Mouse (Mus musculus) telencephalon, adult 2 months (tissue): ENCODE measurements at regions not wholly inside any gene's neighbourhood (a gene's known extent, or its start where the extent isn't known, plus 50 kb on each side); places are given as distances from the start of the nearest gene placed in this dataset.
A peak's percentile ranks its signal among the peaks of the same experiment; 100 is the strongest.

ENCODE experiments used
- DNase-seq: peaks from one replicate; pipeline ENCODE4 v3.0.0-alpha.2; 2011; ENCODE audit warnings: low read depth, low spot score

- peak; percentile 68 for DNase-seq
Observed at GRCm38 (mm10) chr4:82092296-82093230, 613.0 kb downstream of the Nfib start.

- no peak for DNase-seq
Observed at GRCm38 (mm10) chr4:82089657-82090056, 615.9 kb downstream of the Nfib start.

GRCm38 (mm10) chr4:82083519-82083918 lies 622.0 kb downstream of the Nfib start:
- no peak for DNase-seq

- no peak for DNase-seq
Observed at GRCm38 (mm10) chr4:82068050-82068449, 625.4 kb upstream of the Mpdz start.

GRCm38 (mm10) chr4:82065641-82066358 lies 623.2 kb upstream of the Mpdz start:
- DNase-seq: no peak

- DNase-seq: no peak
Observed at GRCm38 (mm10) chr4:82062726-82063125, 620.1 kb upstream of the Mpdz start.

- DNase-seq: no peak
Observed at GRCm38 (mm10) chr4:82056671-82057070, 614.1 kb upstream of the Mpdz start.

- no peak for DNase-seq
Observed at GRCm38 (mm10) chr4:82048171-82048570, 605.6 kb upstream of the Mpdz start.

- DNase-seq: no peak
Observed at GRCm38 (mm10) chr4:82037473-82037872, 594.9 kb upstream of the Mpdz start.

GRCm38 (mm10) chr4:82035074-82035703 lies 592.6 kb upstream of the Mpdz start:
- no peak for DNase-seq

- DNase-seq: peak; percentile 47
Observed at GRCm38 (mm10) chr4:82029237-82029636, 586.6 kb upstream of the Mpdz start.

GRCm38 (mm10) chr4:82027447-82027881 lies 584.8 kb upstream of the Mpdz start:
- no peak for DNase-seq

GRCm38 (mm10) chr4:82001406-82001732 lies 558.8 kb upstream of the Mpdz start:
- no peak for DNase-seq

- no peak for DNase-seq
Observed at GRCm38 (mm10) chr4:82000590-82001405, 558.2 kb upstream of the Mpdz start.

GRCm38 (mm10) chr4:81999654-82000314 lies 557.2 kb upstream of the Mpdz start:
- DNase-seq: no peak

- DNase-seq: no peak
Observed at GRCm38 (mm10) chr4:81999093-81999492, 556.5 kb upstream of the Mpdz start.

GRCm38 (mm10) chr4:81996445-81996844 lies 553.8 kb upstream of the Mpdz start:
- DNase-seq: no peak

- DNase-seq: no peak
Observed at GRCm38 (mm10) chr4:81995243-81995642, 552.6 kb upstream of the Mpdz start.

- no peak for DNase-seq
Observed at GRCm38 (mm10) chr4:81988796-81989195, 546.2 kb upstream of the Mpdz start.

GRCm38 (mm10) chr4:81986616-81987015 lies 544.0 kb upstream of the Mpdz start:
- DNase-seq: no peak

GRCm38 (mm10) chr4:81981811-81982210 lies 539.2 kb upstream of the Mpdz start:
- no peak for DNase-seq
